Mouse (Mus musculus) liver, embryonic 12.5 days (tissue): ENCODE results near the gene Crispld2. TPM values are rescaled to one million over a fixed set of nuclear protein-coding genes. Genes with fewer than 3 reads are reported as not detected.
A peak's percentile ranks its signal among the peaks of the same experiment; 100 is the strongest.

Experiments used
- ATAC-seq: fragments of 200-750 bp; cut with Nextera tagmentation; 2 replicates; pipeline ENCODE4 v1.8.0; 2017; ENCODE audit warnings: moderate number of reproducible peaks, mild to moderate bottlenecking, moderate library complexity
- H3K27ac ChIP-seq: fragments of 300-500 bp; sonication (generic); 2 replicates; pipeline ENCODE4 v1.5.1; 2016; ENCODE audit warnings: mild to moderate bottlenecking
- H3K27me3 ChIP-seq: fragments of 300-500 bp; sonication (generic); replicated peaks from 2 replicates; pipeline ENCODE4 v1.6.1; 2016; ENCODE audit warnings: mild to moderate bottlenecking, moderate library complexity
- H3K36me3 ChIP-seq: fragments of 300-500 bp; sonication (generic); 2 replicates; pipeline ENCODE4 v1.6.1; 2016; ENCODE audit warnings: mild to moderate bottlenecking, moderate library complexity
- H3K4me1 ChIP-seq: fragments of 300-500 bp; sonication (generic); 2 replicates; pipeline ENCODE4 v1.6.1; 2016
- H3K4me2 ChIP-seq: fragments of 300-500 bp; sonication (generic); 2 replicates; pipeline ENCODE4 v1.6.1; 2016; ENCODE audit warnings: mild to moderate bottlenecking, moderate library complexity
- H3K4me3 ChIP-seq: fragments of 300-500 bp; sonication (generic); 2 replicates; pipeline ENCODE4 v1.5.1; 2016; ENCODE audit warnings: mild to moderate bottlenecking, moderate library complexity
- H3K9ac ChIP-seq: fragments of 300-500 bp; sonication (generic); 2 replicates; pipeline ENCODE4 v1.6.1; 2016; ENCODE audit warnings: mild to moderate bottlenecking, moderate library complexity
- H3K9me3 ChIP-seq: fragments of 300-500 bp; sonication (generic); replicated peaks from 2 replicates; pipeline ENCODE4 v1.6.1; 2016; ENCODE audit warnings: mild to moderate bottlenecking, moderate library complexity
- WGBS: fragments of 180-500 bp; shearing (Covaris S2); methylation state at CpG from one replicate; pipeline ENCODE4 v1.1.7; 2016; ENCODE audit not compliant: insufficient replicate concordance; 5-methylcytosine and 5-hydroxymethylcytosine counted together
- polyA plus RNA-seq: library from polyadenylated mRNA; unstranded; fragments of >200 nt; fragmentation: Nextera tagmentation; extraction: Ambion mirVana; gene quantifications from 2 replicates; pipeline ENCODE4 v1.2.1, GENCODE M21; 2016

Crispld2 gene
- polyA plus RNA-seq, 1 experiment from 2014 or later, result 2.1 TPM

DNA sequence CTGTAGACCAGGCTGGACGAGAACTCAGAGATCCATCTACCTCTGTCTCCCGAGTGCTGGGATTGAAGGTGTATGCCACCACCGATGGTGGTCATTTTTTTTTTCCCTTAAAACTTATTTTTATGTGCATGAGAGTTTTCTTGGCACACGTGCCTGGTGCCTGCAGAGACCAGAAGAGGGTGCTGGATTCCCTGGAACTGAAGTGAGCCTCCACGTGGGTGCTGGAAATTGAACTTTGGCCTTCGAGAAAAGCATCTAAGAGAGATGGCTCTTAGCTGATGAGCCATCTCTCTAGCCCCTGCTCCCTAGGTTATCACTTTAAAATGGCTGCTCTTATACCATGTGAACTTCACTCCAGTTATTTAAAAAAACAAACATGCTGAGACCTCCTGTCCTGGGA, 82.3 kb downstream of the Crispld2 start:
- 52% methylated on average over 6 of the region's 6 CpGs for WGBS
- Histone ChIP-seq H3K4me2 (no peak overlapping the region), H3K27ac (no peak overlapping the region), H3K9ac (no peak overlapping the region), H3K4me3 (no peak overlapping the region), H3K9me3 (no peaks in the 10 kb centered on the region), H3K4me1 (no peaks in the 10 kb centered on the region), H3K27me3 (peaks cover 36% of the 10 kb centered on the region; the same call in 1 of the 2 replicates), H3K36me3 (no peaks in the 10 kb centered on the region)
- ATAC-seq, result no peak

DNA sequence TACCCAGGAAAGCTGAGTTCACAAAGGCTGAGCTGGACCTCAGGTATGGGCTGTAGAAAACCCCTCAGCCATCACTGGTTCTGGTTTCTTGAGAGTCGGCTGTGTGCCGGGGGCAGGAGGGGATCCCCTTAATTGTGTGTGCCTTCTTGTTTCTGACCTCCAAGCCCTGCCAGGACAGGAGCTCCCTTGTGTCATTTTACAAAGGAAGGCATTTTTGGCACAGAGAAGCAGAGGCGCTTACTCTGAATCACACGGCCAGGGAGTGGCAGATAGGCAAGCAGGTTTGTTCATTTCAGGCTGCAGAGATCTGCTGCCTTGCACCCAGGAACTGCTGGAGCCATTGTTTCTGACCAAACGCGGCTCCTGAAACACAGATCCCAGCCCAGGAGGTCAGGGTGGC, 83.1 kb downstream of the Crispld2 start:
- Histone ChIP-seq H3K27me3 (peaks cover 36% of the 10 kb centered on the region; the same call in 1 of the 2 replicates), H3K9me3 (no peaks in the 10 kb centered on the region), H3K9ac (no peak overlapping the region), H3K4me3 (no peak overlapping the region), H3K27ac (no peak overlapping the region), H3K4me2 (no peak overlapping the region), H3K36me3 (no peaks in the 10 kb centered on the region), H3K4me1 (no peaks in the 10 kb centered on the region)
- 61% methylated on average over 6 of the region's 6 CpGs for WGBS
- ATAC-seq, result no peak

DNA sequence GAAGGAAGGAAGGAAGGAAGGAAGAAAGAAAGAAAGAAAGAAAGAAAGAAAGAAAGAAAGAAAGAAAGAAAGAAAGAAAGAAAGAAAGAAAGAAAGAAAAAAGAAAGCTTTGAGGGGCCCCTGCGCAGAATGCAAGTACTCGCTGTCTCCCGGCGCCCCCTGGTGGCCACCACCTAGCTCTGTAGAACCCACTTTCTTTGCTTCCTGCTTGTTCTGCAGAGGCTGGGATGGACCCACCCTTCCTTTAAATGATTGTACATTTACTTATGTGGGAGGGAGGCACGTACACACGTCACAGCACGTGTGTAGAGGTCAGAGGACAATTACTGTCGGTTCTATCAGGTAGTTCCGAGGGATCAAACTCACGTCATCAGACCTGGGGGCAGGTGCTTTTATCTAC, 85.8 kb downstream of the Crispld2 start:
- ATAC-seq, result no peak
- 15% methylated on average over 10 of the region's 10 CpGs for WGBS

DNA sequence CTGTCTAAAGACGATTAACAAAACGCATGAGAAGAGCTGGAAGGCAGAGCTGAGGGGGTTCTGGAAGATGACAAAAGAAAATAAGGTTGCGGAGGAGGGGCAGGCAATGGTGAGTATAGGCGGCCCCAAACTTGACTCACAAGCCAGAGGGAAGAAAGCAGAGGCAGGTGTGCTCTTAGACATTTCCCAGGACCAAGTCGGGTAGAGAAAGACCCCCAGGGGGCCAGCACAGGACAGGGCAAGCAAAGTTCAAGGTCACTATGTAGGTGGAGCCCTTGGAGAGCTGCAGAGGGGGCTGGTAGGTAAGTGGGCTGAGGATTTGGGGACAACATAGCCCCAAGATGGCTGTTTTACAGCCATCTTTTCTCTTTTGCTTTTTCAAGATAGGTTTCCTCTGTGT, 87.1 kb downstream of the Crispld2 start:
- peaks cover 35% of the 10 kb centered on the region for H3K36me3 ChIP-seq
- ATAC-seq, result no peak
- H3K27me3 ChIP-seq, result peaks cover 16% of the 10 kb centered on the region; the same call in 1 of the 2 replicates
- no peaks in the 10 kb centered on the region for H3K4me1 ChIP-seq
- H3K4me2 ChIP-seq, result no peak overlapping the region
- 54% methylated on average over 5 of the region's 5 CpGs for WGBS
- no peaks in the 10 kb centered on the region for H3K9me3 ChIP-seq
- no peak overlapping the region for H3K4me3 ChIP-seq
- H3K9ac ChIP-seq, result no peak overlapping the region
- H3K27ac ChIP-seq, result no peak overlapping the region

More for the DNA sequence above, 85.8 kb downstream of the Crispld2 start:
- Histone ChIP-seq H3K4me1 (no peaks in the 10 kb centered on the region), H3K27ac (no peak overlapping the region), H3K4me3 (no peak overlapping the region), H3K9ac (no peak overlapping the region), H3K36me3 (peaks cover 26% of the 10 kb centered on the region), H3K4me2 (no peak overlapping the region), H3K27me3 (peaks cover 24% of the 10 kb centered on the region; the same call in 1 of the 2 replicates), H3K9me3 (no peaks in the 10 kb centered on the region)

DNA sequence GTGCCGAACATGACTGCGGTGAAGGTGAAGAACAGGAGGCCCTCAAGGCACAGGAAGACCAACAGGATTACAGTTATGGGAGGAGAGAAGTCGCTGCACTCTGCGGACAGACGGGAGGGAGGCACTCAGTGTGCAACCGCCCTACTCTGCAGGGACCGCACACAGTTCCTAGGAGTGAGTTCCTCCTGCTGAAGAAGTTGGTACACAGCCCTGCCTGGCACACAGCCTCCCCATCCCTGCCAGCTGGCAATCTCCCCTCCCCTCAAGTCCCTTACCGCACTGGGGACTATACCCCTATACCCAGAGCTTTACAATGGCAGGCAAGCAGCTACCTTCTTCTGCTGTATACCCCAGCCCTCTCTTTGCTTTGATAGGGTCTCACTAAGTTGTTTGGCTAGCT, 91.0 kb downstream of the Crispld2 start:
- H3K4me3 ChIP-seq, result no peak overlapping the region
- no peaks in the 10 kb centered on the region for H3K9me3 ChIP-seq
- WGBS, result 89% methylated on average over 8 of the region's 8 CpGs
- no peak overlapping the region for H3K27ac ChIP-seq
- no peak overlapping the region for H3K9ac ChIP-seq
- peaks cover 72% of the 10 kb centered on the region for H3K36me3 ChIP-seq
- 0 out of 2 replicates have a peak, but pooled peaks cover 3% of the 10 kb centered on the region for H3K27me3 ChIP-seq
- no peak overlapping the region for H3K4me2 ChIP-seq
- no peaks in the 10 kb centered on the region for H3K4me1 ChIP-seq
- ATAC-seq, result no peak

DNA sequence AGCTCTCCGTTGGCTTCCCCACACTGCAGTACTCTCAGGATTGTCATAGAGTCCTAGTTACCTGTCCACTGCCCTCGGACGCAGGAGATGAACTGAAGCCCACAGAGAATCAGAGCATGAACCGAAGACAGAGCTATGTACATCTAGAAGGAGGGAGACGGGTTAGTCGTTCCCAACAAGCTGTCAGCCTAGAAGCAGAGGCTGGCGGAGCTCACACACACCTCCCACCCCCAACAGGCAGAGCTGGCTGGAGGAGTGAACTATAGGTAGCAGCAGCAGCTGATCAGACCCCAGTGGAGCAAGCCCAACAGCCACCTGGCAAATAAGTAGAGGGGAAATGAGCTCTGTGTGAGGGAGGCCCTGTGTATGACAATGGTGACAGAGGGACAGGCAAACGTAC, 92.5 kb downstream of the Crispld2 start:
- no peak overlapping the region for H3K4me3 ChIP-seq
- no peaks in the 10 kb centered on the region for H3K9me3 ChIP-seq
- peaks cover 81% of the 10 kb centered on the region for H3K36me3 ChIP-seq
- no peaks in the 10 kb centered on the region for H3K4me1 ChIP-seq
- H3K9ac ChIP-seq, result no peak overlapping the region
- no peak for ATAC-seq
- no peak overlapping the region for H3K4me2 ChIP-seq
- no peak overlapping the region for H3K27ac ChIP-seq
- WGBS, result 88% methylated on average over 8 of the region's 8 CpGs
- no peaks in the 10 kb centered on the region for H3K27me3 ChIP-seq

DNA sequence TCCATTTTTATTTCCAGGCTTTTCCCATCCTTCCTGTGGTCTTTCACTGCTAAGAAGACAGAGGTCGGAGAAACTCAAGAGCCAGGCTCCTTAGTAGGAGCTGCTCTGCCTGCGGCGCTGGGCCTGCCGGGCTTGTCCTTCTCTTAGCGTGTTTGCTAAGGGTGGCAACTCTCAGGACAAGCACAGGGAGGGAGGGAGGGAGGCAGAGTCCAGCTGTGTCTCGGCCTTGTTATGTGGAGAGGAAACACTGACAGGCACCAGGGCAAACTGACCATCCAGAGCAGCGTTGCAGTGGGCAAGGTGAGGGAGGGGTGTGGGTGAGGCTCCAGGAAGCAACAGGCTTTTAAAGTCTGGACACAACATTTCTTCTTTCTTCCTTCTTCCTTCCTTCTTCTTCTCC, 97.3 kb downstream of the Crispld2 start:
- Histone ChIP-seq H3K36me3 (peaks cover 91% of the 10 kb centered on the region), H3K4me2 (no peak overlapping the region), H3K4me3 (no peak overlapping the region), H3K9me3 (no peaks in the 10 kb centered on the region), H3K27me3 (no peaks in the 10 kb centered on the region), H3K9ac (no peak overlapping the region), H3K27ac (no peak overlapping the region), H3K4me1 (0 out of 2 replicates have a peak, but pooled peaks cover 4% of the 10 kb centered on the region)
- 76% methylated on average over 7 of the region's 7 CpGs for WGBS
- no peak for ATAC-seq

DNA sequence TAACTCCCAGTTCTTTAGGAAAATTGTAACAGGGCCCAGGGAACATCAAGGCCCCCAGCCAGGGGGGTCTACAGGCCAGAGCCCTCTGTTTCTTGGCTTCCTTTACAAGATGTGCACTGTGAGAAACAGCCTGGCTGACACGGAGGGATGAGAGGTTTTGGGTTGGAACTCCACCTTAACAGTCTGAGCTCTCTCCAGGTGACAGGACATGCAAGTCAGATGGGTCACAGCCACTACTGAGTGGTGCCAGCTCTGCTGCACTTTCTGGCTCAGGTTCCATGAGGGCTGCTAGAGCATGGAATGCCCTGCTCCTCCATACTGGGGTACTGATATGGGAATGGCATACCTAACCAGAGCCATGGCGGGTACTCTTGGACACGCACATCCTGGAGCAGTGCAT, 98.8 kb downstream of the Crispld2 start:
- H3K4me3 ChIP-seq, result no peak overlapping the region
- H3K4me1 ChIP-seq, result 0 out of 2 replicates have a peak, but pooled peaks cover 10% of the 10 kb centered on the region
- H3K36me3 ChIP-seq, result peaks cover 89% of the 10 kb centered on the region
- ATAC-seq, result 0 out of 2 replicates have a peak, but pooled peaks have one; percentile 5
- H3K4me2 ChIP-seq, result no peak overlapping the region
- H3K9ac ChIP-seq, result no peak overlapping the region
- 86% methylated on average over 3 of the region's 3 CpGs for WGBS
- no peaks in the 10 kb centered on the region for H3K27me3 ChIP-seq
- no peaks in the 10 kb centered on the region for H3K9me3 ChIP-seq
- H3K27ac ChIP-seq, result no peak overlapping the region

DNA sequence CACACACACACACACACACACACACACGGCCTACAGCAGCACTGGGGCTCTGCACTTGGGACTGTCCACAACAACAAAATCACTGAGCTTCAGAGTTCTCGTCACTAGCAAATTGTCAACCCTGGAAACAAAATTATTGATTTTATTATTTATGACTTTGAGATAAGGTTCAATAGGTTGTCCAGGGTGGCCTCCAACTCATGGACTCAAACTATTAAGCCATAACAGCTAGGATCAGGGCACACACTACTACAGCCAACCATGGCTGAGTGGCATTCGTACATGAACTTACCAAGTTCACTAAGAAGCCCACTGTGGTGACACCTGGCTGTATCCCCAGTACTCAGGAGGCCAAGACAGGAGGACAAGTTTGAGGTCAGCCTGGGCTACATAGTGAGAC, 100.9 kb downstream of the Crispld2 start:
- WGBS, result 88% methylated on average over 3 of the region's 3 CpGs
- Histone ChIP-seq H3K9me3 (no peaks in the 10 kb centered on the region), H3K9ac (no peak overlapping the region), H3K4me1 (peaks cover 23% of the 10 kb centered on the region; the same call in 1 of the 2 replicates), H3K4me3 (no peak overlapping the region), H3K27me3 (no peaks in the 10 kb centered on the region), H3K36me3 (peaks cover 68% of the 10 kb centered on the region), H3K27ac (no peak overlapping the region), H3K4me2 (no peak overlapping the region)
- no peak for ATAC-seq

DNA sequence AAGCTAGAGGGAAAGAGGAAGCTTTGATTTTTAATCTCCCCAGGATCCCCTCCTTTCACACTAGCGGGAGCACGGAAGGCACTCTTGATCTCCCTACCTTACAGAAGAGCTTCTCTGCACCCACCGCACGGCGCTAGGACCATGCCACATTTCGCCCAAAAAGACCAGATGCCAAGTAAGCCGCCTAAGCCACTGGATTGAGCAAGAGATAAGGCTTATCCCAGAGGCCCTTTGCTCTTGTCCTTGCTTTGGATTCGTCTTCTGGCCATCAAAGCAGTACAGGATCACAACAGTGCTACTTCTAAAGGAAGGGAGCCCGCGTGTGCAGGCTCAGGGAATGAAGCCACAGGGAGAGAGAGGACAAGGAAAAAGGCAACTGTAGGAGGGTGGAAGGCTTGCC, 102.6 kb downstream of the Crispld2 start:
- Histone ChIP-seq H3K9ac (no peak overlapping the region), H3K4me3 (no peak overlapping the region), H3K36me3 (peaks cover 59% of the 10 kb centered on the region), H3K27ac (no peak overlapping the region), H3K9me3 (no peaks in the 10 kb centered on the region), H3K4me1 (peaks cover 35% of the 10 kb centered on the region), H3K27me3 (no peaks in the 10 kb centered on the region), H3K4me2 (no peak overlapping the region)
- 79% methylated on average over 10 of the region's 10 CpGs for WGBS
- no peak for ATAC-seq

DNA sequence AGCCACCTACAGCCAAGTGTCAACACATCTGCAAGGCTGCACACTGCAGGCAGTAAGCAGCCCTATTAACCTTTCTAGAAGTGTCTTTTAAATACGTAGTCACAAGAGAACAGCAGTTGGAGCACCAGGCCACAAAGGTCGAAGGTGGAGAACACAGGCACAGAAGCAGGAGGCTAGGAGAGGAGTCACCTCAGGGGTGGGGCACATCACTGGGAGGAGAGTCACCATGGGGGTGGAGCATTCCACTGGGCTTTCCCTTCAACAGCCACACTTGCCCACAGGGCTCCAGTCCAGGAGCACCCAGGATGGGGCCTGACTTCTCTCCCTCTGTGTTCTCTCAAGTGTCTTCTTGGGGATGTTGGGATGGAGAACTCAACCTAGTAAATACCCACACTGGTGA, 104.2 kb downstream of the Crispld2 start:
- H3K9ac ChIP-seq, result no peak overlapping the region
- H3K4me3 ChIP-seq, result no peak overlapping the region
- 62% methylated on average over 2 of the region's 2 CpGs for WGBS
- no peak overlapping the region for H3K27ac ChIP-seq
- H3K4me2 ChIP-seq, result no peak overlapping the region
- peaks cover 42% of the 10 kb centered on the region for H3K36me3 ChIP-seq
- no peaks in the 10 kb centered on the region for H3K27me3 ChIP-seq
- peaks cover 44% of the 10 kb centered on the region for H3K4me1 ChIP-seq
- no peak for ATAC-seq
- H3K9me3 ChIP-seq, result no peaks in the 10 kb centered on the region

DNA sequence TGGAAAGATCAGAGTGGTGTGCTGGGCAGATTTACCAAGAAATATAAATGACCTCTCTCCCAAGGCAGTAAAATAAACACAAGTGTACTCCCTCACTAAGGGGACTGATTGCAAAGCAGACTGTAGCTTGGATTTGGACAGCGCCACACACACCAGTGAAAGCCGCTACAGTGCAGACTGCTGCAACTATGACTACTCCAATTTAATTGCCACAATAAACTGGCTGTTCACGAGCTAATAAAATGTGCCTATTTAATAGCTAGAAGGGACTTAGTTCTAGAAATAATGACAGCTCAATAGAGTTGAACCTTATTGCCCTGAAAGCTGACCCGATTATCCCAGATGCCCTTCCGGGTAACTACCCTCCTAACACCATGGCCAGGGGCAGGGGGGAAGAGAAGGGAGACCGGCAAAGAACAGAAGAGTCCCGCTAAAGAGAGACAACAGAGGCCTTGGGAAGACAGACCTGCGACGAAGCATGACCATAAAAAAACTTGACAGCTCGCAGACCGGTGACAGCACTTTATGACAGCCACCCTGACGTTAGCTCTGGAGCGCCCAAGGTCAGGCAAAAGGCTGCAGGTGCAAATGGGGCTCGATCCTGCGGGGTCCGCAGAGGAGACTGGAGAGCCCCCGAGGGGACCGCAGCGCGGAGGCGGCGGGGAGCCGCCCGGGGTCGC, 108.3 kb downstream of the Crispld2 start:
- H3K4me3 ChIP-seq, result peak overlapping the region; percentile 83
- peaks cover 61% of the 10 kb centered on the region for H3K4me1 ChIP-seq
- H3K27me3 ChIP-seq, result no peaks in the 10 kb centered on the region
- H3K9ac ChIP-seq, result peak overlapping the region; percentile 84
- peaks cover 13% of the 10 kb centered on the region; the same call in 1 of the 2 replicates for H3K36me3 ChIP-seq
- peak overlapping the region; percentile 89 for H3K4me2 ChIP-seq
- peak overlapping the region; percentile 72 for H3K27ac ChIP-seq
- no peaks in the 10 kb centered on the region for H3K9me3 ChIP-seq
- ATAC-seq, result peak; percentile 5; the same call in 1 of the 2 replicates
- 4% methylated on average over 25 of the region's 25 CpGs for WGBS
